Mouse (Mus musculus): ENCODE results near the gene Smim7.

DNA sequence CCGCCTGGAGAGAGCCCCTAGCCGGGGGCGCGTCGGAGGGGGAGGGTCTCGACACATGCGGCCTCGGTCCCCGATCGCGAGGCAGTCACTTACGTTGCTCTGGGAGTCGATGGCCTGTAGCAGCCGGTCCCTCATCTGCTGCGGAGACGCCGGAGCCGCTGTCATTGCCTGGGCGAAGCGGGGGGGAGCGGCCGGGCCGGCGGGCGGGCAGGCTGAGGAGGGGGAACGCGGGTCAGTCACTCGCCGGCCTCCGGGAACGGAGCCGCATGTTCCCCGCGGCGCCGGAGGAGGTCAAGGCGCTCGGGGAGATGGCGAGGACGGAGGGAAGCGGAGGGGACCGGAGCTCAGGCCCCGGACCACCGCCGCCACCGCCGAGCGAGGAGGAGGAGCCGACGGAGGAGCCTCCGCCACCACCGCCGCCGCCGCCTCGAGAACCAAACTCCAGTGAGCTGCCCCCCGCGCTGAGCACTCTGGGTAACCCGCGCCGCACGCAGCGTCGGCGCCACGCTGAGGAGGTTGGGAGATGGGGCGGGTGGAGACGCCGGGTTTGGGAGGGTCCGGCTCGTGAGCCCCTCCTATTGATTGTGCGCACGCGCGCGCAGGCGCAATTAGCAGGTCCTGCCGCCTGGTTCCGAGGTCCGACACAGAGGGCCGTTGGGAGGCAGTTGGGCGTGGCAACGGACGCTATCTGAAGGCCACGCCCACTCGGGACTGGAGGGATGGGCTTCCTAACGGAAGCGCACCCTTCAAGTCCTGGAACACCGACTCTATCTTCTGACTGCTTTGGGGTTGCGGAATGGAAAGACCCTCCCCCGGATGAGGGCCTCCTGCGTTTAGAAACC, 22.9 kb downstream of the Smim7 start, which contains the start of gene Med26:
- TF ChIP-seq TCF12 (IDR thresholded peaks at IDR 0.05; ENCODE audit: low read depth, low read length) (peak; percentile 66), ZNF384 (IDR thresholded peaks at IDR 0.05; ENCODE audit: low read depth, low read length) (no peak), HCFC1 (IDR thresholded peaks at IDR 0.05; ENCODE audit: low read depth, low read length) (peak; percentile 86), BHLHE40 (IDR thresholded peaks at IDR 0.05; ENCODE audit: borderline replicate concordance, low read depth, low read length) (no peak), NELFE (IDR thresholded peaks at IDR 0.05; ENCODE audit: low read depth, low read length) (peak; percentile 92), CTCF (IDR thresholded peaks at IDR 0.05 in 2 of 3, conservative IDR thresholded peaks at IDR 0.05 in 1 of 3; ENCODE audit: control insufficient read depth in 1 of 3, insufficient read depth in 1 of 3, low read depth in 2 of 3, low read length in 3 of 3, poor library complexity in 1 of 3, severe bottlenecking in 1 of 3) (no peak)

Data from MEL (cell line).